Comparison of ENCODE assay signal across 9 mouse cellular contexts in genomic region chr8:124290911-124291691, GRCm38 (mm10). TPM values are rescaled to one million over a fixed set of nuclear protein-coding genes. Genes with fewer than 3 reads are reported as not detected.
DNase-seq lines count a peak whose midpoint lies in the region; ATAC-seq and TF ChIP-seq lines count a peak whose summit lies in the region.
"Had no signal": no experiment of that assay in that cellular context is flagged by ENCODE, and none has a peak within 500 bp of the region (broad histone marks: within the 10 kb centered on the region; RNA-seq: fewer than 3 reads in every experiment).

No protein-coding gene starts in this region.

- no peak for DNase-seq in forebrain, embryonic 10.5 days (ENCODE audit: extremely low spot score, low spot score)
- no peak for DNase-seq in forebrain, embryonic 11.5 days (ENCODE audit: low spot score)
- no peak for DNase-seq in lung, embryonic 14.5 days
- no peak for DNase-seq in lung, adult 18-20 months
- DNase-seq in retina, embryonic 14.5 days (ENCODE audit: low spot score) = peak; percentile 32
- no peak for DNase-seq in yolk sac, embryonic 10.5 days (ENCODE audit: low spot score)

- peaks cover 12% of the 10 kb centered on the region for H3K36me3 ChIP-seq in forebrain, embryonic 10.5 days (replicated peaks)
- no peaks in the 10 kb centered on the region for H3K36me3 ChIP-seq in forebrain, embryonic 11.5 days (ENCODE audit: control insufficient read depth, insufficient read depth, low read length)
- no peaks in the 10 kb centered on the region for H3K36me3 ChIP-seq in lung, embryonic 14.5 days (ENCODE audit: insufficient read depth)
- H3K36me3 ChIP-seq in kidney, embryonic 14.5 days (ENCODE audit: control insufficient read depth, insufficient read depth, low read length) = no peaks in the 10 kb centered on the region
- H3K36me3 ChIP-seq: embryonic facial prominence, embryonic 12.5 days had no signal

- peaks cover 56% of the 10 kb centered on the region for H3K4me1 ChIP-seq in forebrain, embryonic 10.5 days
- peaks cover 13% of the 10 kb centered on the region for H3K4me1 ChIP-seq in forebrain, embryonic 11.5 days (replicated peaks; ENCODE audit: control insufficient read depth, insufficient read depth, low read length)
- H3K4me1 ChIP-seq in lung, embryonic 14.5 days (ENCODE audit: insufficient read depth) = peaks cover 14% of the 10 kb centered on the region; the same call in 1 of the 2 replicates
- H3K4me1 ChIP-seq in bone marrow, adult 2 months (ENCODE audit: control insufficient read depth, insufficient read depth, low read length) = no peaks in the 10 kb centered on the region; the same call in 1 of the 2 replicates
- peaks cover 26% of the 10 kb centered on the region; the same call in 1 of the 2 replicates for H3K4me1 ChIP-seq in kidney, embryonic 14.5 days (ENCODE audit: control insufficient read depth, insufficient read depth, low read length)

- no peaks in the 10 kb centered on the region for H3K9me3 ChIP-seq in forebrain, embryonic 10.5 days
- H3K9me3 ChIP-seq in forebrain, embryonic 11.5 days (ENCODE audit: control insufficient read depth, low read length) = no peaks in the 10 kb centered on the region
- no peaks in the 10 kb centered on the region for H3K9me3 ChIP-seq in lung, embryonic 14.5 days (ENCODE audit: low read depth, low read length)
- no peaks in the 10 kb centered on the region for H3K9me3 ChIP-seq in kidney, embryonic 14.5 days (ENCODE audit: control insufficient read depth, low read length)
- H3K9me3 ChIP-seq: embryonic facial prominence, embryonic 12.5 days had no signal

- H3K27me3 ChIP-seq in forebrain, embryonic 10.5 days (ENCODE audit: poor library complexity, severe bottlenecking) = no peaks in the 10 kb centered on the region
- no peaks in the 10 kb centered on the region for H3K27me3 ChIP-seq in forebrain, embryonic 11.5 days (ENCODE audit: control insufficient read depth, insufficient read depth, low read length)
- H3K27me3 ChIP-seq in lung, embryonic 14.5 days (ENCODE audit: insufficient read depth, low read length) = no peaks in the 10 kb centered on the region
- no peaks in the 10 kb centered on the region for H3K27me3 ChIP-seq in kidney, embryonic 14.5 days (ENCODE audit: control insufficient read depth, insufficient read depth, low read length)
- H3K27me3 ChIP-seq: embryonic facial prominence, embryonic 12.5 days had no signal

- H3K27ac ChIP-seq in forebrain, embryonic 10.5 days = peak overlapping the region; percentile 53
- H3K27ac ChIP-seq in forebrain, embryonic 11.5 days (ENCODE audit: low read depth, low read length) = no peak overlapping the region
- no peak overlapping the region for H3K27ac ChIP-seq in lung, embryonic 14.5 days (ENCODE audit: low read depth)
- H3K27ac ChIP-seq in bone marrow, adult 2 months (ENCODE audit: control insufficient read depth, insufficient read depth, low read depth, low read length, poor library complexity) = no peak overlapping the region
- H3K27ac ChIP-seq in kidney, embryonic 14.5 days (ENCODE audit: low read depth, low read length) = no peak overlapping the region
- H3K27ac ChIP-seq: embryonic facial prominence, embryonic 12.5 days had no signal

- H3K9ac ChIP-seq in forebrain, embryonic 11.5 days (ENCODE audit: low read length) = no peak overlapping the region
- no peak overlapping the region for H3K9ac ChIP-seq in lung, embryonic 14.5 days
- H3K9ac ChIP-seq in kidney, embryonic 14.5 days (ENCODE audit: low read depth, low read length) = no peak overlapping the region
- H3K9ac ChIP-seq: embryonic facial prominence, embryonic 12.5 days had no signal

- no peak for ATAC-seq in forebrain, embryonic 11.5 days (replicated peaks; ENCODE audit: low FRiP score)
- no peak for ATAC-seq in lung, embryonic 14.5 days (ENCODE audit: insufficient read depth)
- ATAC-seq in kidney, embryonic 14.5 days (ENCODE audit: low FRiP score, low TSS enrichment) = no peak

- TF ChIP-seq POLR2A in bone marrow, adult 2 months (IDR thresholded peaks at IDR 0.05; ENCODE audit: borderline replicate concordance, control insufficient read depth, low read depth, low read length) = no peak

- H3K4me2 ChIP-seq in forebrain, embryonic 11.5 days (ENCODE audit: low read depth, low read length, severe bottlenecking) = no peak overlapping the region
- no peak overlapping the region for H3K4me2 ChIP-seq in lung, embryonic 14.5 days
- no peak overlapping the region for H3K4me2 ChIP-seq in kidney, embryonic 14.5 days (replicated peaks; ENCODE audit: low read depth, low read length)
- H3K4me2 ChIP-seq: embryonic facial prominence, embryonic 12.5 days had no signal

- H3K4me3 ChIP-seq in forebrain, embryonic 10.5 days = no peak overlapping the region
- H3K4me3 ChIP-seq in forebrain, embryonic 11.5 days (ENCODE audit: low read depth, low read length) = no peak overlapping the region
- H3K4me3 ChIP-seq in lung, embryonic 14.5 days (ENCODE audit: low read depth, low read length) = no peak overlapping the region
- H3K4me3 ChIP-seq in bone marrow, adult 2 months (replicated peaks; ENCODE audit: control insufficient read depth, low read depth, low read length) = no peak overlapping the region
- no peak overlapping the region for H3K4me3 ChIP-seq in kidney, embryonic 14.5 days (ENCODE audit: low read length)
- H3K4me3 ChIP-seq: embryonic facial prominence, embryonic 12.5 days had no signal

- peak; percentile 49 for TF ChIP-seq CTCF in lung, embryonic 14.5 days (IDR thresholded peaks at IDR 0.05; ENCODE audit: low read depth)
- TF ChIP-seq CTCF in bone marrow, adult 2 months (IDR thresholded peaks at IDR 0.05; ENCODE audit: control insufficient read depth, insufficient read depth, low read length) = peak; percentile 40; the same call in 1 of the 2 replicates

- 89% methylated on average over 9 of the region's 9 CpGs for WGBS in forebrain, embryonic 10.5 days
- 89% methylated on average over 9 of the region's 9 CpGs for WGBS in forebrain, embryonic 11.5 days
- 85% methylated on average over 9 of the region's 9 CpGs for WGBS in lung, embryonic 14.5 days
- WGBS in bone marrow, adult 2 months = 86% methylated on average over 9 of the region's 9 CpGs
- 88% methylated on average over 9 of the region's 9 CpGs for WGBS in kidney, embryonic 14.5 days

RNA-seq across cellular contexts. Expression of gene Galnt2, which starts 59.9 kb away (rescaled TPM):
- polyA plus RNA-seq in forebrain, embryonic 10.5 days (2016; fragmentation: Nextera tagmentation; extraction: Ambion mirVana) = 40.7 and 40.9 TPM in 2 replicates
- polyA plus RNA-seq in forebrain, embryonic 11.5 days (2014; fragmentation: Nextera tagmentation; extraction: Ambion mirVana) = 81.6 and 83.7 TPM in 2 replicates
- 66.8 and 67.2 TPM in 2 replicates for polyA plus RNA-seq in lung, embryonic 14.5 days (2014; fragmentation: Nextera tagmentation; extraction: Ambion mirVana)
- 5.1 and 11.5 TPM in 2 replicates for polyA plus RNA-seq in bone marrow, adult 2 months (2011; ENCODE audit: insufficient read depth, insufficient read length, low replicate concordance, missing spikeins)
- 41.6 and 57.7 TPM in 2 replicates for polyA plus RNA-seq in kidney, embryonic 14.5 days (2014; fragmentation: Nextera tagmentation; extraction: Ambion mirVana)
